Mouse (Mus musculus): Measurements from ENCODE around the gene Nrros.
"Not testable (repeated sequence)": the region's sequence is repeated elsewhere in the genome, so short reads cannot be mapped to it uniquely, and the experiment has no call there.

Nrros gene

DNA sequence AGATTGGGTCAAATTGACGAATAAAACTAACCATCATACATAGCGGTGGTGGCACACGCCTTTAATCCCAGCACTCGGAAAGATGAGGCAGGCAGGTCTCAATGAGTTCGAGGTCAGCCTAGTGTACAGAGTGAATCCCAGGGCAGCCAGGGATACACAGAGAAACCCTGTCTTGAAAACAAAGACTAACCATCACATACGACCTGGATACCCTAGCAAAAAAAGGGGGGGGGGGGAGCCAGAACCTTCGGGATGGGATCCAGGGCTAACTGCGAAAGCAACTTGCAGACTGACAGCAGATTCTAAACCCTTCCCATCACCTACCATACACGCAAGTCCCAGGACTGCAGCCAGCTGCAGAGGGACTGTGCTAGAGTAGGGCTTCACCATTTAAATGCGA lies 51.0 kb downstream of the Nrros start:
- no peak for DNase-seq

DNA sequence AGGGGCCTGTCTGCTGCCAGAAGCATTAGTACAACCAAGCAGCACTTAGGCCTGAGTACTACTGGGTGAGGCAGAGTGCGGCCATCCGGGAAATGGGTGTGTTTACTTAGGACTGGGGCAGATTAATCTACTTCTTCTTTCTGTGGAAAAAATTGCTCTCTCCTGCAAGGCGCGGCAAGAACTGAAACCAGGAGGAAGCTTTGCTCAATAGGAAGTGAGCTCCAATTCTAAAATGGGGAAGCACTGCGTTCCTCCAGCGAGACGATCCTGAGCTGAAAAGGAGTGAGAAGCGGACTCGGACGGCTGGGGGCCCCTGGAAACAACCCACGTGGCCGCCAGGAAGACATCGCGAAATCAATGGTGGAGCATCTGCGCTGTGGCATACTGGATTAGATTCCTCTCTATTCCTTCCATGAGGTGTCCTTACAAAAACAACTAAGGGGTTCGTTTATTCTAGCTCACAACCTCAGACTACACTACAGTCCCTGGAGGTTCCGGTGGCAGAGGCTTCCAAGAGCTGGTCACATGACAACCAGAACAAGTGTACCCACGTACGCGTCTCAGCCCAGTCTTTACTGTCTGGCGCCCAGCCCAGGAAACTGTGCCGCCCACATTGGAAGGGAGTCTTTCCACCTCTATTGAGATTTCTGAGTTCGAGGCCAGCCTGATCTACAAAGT lies 51.7 kb downstream of the Nrros start:
- peak; percentile 19 for DNase-seq

DNA sequence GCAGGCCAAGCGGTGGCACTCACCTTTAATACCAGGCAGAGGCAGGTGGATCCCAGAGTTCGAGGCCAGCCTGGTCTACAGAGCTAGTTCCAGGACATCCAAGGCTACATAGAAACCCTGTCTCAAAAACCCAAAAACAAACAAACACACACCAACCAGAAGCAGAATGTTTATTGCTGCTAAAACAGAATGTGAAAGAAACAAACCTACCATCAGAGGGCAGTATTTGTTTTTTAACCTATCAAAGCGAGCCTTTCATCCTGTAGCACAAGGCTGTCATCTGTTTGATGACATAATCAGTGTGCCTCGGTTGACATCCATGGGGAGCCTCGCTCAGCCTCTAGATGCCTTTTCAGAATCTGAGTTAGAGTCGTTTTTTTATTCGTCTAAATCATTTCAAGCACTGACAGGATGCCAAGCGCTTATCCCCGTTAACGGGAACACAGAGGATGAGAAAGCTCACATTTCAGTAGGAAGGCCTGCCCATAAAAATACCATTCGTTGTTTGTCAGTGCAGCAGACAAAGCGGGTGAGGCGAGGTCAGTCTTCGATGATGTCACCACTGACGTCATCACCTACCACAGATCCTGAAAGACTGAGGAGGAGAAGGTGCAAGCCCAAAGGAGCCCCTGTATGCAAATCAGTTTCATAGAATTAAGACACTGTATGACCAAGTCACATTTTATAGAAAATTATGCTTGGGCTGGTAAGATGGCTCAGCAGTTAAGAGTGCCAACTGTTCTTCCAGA lies 54.3 kb downstream of the Nrros start:
- DNase-seq = no peak

DNA sequence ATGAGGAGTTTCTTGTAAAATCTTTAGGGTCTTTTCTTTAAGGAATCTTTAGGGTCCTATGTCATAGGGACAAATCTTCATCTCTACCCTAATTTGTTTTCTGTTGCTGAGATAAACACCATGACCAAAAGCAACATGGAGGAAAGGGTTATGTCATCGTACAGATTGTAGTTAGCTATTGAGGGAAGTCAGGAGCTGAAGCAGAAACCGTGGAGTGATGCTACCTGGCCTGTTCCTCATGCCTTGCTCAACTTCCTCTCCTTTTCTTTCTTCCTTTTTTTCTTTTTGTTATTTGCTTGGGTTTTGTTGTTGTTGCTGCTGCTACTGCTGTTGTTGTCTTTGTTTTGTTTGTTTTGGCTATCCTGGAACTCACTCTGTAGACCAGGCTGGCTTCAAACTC lies 56.8 kb downstream of the Nrros start:
- no peak for DNase-seq

DNA sequence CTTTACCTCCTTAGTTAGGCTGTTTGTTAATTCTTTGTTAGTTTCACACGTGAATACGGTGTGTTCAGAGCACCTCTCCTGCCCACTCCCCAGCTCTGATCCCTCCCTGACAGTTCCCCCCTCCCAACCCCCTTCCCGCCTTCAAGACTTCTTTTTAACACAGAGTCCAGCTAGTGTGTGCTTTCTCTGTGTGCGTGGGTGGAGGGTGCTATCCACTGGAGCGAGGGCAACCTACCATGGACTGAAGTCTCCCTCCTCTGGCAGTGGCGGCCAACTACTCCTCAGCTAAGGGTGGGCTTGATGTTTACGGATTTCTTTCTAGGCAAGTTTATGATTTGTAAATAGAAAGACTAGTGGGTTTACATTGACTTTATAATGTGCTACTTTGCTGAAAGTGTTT lies 57.2 kb downstream of the Nrros start:
- DNase-seq = no peak

DNA sequence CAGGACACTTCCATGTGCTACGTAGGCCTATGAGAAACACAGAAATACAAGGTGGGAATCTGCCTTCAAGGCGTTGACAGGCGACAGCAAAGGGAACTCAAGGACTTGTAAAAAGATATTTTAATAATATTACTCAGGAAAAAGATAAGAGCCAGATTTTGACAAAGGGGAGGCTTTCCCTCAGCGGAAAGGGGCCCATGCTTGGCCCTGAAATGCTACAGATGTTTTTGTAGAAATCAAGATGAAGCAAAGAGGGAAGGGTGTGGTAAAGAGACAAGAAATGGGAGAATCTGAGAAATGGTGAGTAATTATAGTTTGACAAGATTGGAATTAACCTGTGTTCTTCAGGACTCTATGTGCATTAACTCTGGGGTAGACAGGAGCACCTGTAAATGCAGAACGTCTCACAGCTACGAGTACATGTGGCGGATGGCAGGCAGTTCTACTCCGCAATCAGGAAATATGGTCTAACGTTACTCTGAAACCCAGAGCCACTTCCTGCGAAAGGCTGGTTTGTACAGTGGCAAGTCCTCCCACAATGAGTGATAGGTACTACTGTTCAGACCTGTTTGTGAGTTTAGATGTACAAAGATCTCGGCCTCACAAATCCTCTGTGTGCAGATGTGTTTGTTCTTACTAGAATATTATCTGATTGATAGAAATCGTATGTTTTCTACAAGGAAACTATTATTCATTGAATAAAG lies 57.9 kb downstream of the Nrros start:
- DNase-seq = no peak

DNA sequence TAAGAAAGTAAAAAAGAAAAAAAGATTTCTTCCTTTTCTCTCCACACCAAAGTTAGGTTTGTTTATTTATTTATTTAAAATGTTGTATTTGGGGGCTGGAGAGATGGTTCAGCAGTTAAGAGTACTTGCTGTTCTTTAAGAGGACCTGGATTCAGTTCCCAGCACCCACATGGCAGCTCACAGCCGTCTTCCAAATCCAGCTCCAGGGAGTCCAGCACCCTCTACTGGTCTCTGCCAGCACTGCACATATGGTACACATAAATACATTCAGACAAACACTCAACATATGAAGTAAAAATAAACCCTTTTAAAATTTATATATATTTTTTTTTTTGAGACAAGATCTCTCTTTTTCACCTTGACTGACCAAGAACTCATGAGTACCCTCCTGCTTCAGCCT lies 59.7 kb downstream of the Nrros start:
- no peak for DNase-seq

DNA sequence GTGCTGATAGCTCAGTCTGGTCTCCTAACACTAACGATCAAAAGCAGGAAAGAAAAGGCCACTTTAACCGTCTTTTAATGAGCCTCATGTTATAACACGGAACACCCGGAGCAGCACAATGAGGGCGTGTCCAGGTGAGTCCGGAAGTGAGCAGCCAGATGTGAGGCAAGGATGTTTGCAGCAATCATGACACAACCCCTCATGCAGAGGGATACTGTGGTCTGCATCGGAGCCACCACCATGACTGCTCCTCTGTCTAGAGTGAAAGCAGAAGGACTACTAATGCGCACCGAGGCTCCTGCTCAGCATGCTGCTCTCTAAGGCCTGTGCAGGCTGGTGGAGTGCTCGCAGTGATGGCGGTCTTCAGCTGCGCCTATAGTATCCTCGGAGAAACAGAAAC lies 63.1 kb downstream of the Nrros start:
- DNase-seq = no peak

DNA sequence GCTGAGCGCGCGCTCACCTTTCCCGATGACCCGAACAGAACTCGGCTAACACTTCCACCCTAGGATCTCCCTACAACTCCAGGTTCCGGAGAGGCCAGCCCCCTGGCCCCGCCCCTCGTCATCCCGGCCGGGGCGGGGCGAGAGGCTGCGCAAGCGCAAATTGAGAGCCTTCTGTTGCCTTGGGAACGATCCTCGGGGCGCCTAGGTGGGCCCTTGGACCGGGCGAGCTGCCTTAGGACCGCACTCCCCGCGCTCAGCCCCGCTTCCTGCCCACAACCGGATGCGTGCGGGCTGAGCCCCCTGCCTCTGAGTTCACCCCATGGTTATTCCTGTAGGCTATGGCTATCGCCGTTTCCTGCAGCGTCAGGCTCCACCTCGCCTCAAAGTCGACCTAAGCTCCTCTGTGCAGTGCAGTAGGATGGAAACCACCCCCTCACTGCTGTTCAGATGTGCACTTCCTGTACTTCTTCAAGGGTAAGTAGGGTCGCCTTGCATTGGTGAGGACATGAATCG lies 65.7 kb downstream of the Nrros start, which contains the start of the genes Pigx and Cep19:
Pigx (minus strand) TSS at position 103 of the 513 bp plus-strand sequence.
Cep19 (plus strand) TSS at position 163 of the 513 bp plus-strand sequence.
- peak; percentile 92 for DNase-seq

DNA sequence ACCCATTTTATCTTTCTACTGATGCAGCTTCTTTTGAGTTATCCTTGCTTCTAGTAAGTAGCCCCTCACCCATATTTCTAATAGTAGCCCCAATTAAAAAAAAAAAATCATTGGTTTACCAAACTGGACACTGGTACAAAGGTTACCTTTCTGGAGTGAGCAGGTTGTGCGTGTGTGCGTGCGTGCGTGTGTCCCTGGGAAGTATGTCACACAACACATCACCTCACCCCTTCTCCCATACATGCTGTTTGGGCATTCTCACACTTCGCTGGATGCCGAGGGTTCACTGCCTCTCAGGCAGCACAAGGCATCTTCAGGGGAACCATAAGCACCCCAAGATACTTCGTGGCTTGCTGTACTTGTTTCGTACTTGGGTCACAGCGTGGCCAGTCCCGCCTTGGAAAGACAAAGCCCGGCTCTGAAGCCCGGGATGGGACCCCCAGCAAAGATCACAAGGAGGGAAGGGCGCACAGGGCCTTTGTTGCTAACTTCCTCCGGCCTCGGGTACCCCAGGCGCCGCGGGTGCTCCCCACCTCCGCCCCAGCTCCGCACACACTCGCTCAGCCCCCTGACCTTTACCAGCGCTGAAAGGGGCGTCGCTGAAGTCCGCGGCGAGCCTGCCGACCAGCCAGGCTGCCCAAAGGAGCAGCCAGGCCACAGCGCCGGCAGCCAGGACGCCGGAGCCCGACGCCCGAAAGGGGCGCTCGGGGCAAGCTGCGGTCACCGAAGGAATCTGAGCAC lies 66.3 kb downstream of the Nrros start:
- DNase-seq = no peak

DNA sequence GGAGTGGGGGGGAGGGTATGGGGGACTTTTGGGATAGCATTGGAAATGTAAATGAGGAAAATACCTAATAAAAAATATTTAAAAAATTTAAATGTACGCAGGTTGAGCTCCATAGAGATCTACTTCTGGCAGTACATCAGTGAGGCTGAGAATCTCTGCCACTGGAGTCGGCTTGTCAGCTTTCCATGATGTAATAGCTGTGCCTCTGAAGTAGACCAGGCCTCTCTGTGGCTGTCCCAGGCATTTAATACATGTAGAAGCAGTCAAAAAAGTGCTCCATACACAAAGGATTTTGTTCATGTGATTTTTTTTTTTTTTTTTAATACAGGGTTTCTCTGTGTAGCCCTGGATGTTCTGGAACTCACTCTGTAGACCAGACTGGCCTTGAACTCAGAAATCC lies 67.6 kb downstream of the Nrros start:
- DNase-seq = not testable (repeated sequence)

All from cerebellum, adult 11-12 months (tissue).